Mouse (Mus musculus): ENCODE data around the gene Bst1.

Gene Bst1

DNA sequence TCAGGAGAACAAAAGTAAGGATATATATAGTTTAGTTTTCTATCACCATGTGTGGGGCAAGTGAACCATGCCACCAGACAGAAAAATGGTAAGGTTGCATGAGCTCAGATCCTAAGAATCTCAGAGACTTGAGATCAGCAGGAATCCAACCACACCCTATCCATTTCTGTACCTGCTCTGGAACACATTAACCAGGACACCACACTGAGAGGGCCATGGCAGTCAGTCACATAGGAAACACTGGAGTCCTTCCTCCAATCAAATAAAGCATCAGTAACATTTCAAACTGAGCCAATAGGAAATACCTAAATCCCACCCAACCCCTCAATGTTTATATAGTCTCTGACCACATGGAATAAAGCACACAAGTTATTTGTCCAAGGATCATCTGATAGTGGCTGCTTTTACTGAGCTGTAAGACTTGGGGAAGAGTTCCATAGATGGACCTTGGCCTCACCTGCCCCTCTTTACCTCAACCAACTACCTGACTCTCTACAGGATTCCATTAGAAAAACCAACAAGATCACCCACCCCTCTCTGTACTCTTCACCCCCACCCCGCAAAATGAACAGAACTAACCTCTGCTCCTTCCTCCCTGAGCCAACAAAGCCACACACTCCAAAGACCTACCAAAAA, 8.1 kb upstream of the Bst1 start:
- no peak for DNase-seq (ENCODE audit: low spot score in 2 of 2)

DNA sequence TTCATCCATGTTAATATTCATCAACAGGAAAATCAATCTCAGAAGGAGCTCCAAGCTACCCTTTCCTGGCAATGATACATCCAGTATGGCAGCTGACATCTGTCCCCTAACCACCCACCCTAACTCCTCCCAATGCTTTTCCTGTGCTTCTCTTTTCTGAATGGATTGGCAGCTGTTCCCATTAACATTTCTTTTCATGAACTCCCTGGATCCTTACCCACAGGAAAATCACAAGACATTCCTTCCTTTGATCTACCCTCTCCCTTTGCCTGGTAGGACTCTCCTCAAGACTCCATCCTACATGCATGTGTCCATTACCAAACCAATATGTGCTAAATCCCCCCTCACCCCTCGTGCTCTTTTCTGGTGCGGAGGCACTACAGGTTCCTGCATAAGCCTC, 4.1 kb upstream of the Bst1 start:
- DNase-seq (ENCODE audit: low spot score in 2 of 2): no peak

DNA sequence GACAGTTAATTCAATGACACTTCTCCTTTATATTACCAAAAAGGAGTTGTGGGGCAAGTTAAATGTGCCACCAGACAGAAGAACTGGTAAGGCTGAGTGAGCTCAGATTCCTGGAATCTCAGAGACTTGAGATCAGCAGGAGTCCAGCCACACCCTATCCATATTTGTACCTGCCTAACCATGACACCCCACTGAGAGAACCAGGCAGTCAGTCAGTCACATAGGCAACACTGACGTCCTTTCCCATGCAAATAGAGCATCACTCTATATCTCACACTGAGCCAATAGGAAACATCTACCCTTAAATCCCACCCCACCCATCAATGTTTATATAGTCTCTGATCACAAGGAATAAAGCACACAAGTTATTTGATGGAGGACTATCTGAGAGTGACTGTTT, 2.9 kb upstream of the Bst1 start:
- DNase-seq (ENCODE audit: low spot score in 2 of 2): no peak

DNA sequence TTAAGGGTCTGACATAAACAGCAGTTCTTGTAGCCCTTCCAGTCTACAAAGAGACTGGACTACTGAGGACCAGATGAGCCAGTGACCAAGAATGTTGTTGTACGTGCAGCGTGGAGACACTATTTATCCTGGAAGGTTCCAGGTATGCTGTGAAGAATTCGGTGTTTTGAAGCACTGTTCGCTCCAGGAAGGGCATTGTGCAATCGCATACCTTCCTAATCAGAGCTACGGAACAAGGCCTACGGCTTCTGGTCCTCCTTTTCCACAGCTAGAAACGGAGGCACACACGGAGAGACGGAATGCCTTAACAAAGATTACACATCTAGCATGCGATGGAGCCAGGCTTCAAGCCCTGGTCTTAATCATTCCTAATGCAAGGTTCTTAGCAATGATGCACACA, 2.1 kb downstream of the Bst1 start:
- no peak for DNase-seq (ENCODE audit: low spot score in 2 of 2)

DNA sequence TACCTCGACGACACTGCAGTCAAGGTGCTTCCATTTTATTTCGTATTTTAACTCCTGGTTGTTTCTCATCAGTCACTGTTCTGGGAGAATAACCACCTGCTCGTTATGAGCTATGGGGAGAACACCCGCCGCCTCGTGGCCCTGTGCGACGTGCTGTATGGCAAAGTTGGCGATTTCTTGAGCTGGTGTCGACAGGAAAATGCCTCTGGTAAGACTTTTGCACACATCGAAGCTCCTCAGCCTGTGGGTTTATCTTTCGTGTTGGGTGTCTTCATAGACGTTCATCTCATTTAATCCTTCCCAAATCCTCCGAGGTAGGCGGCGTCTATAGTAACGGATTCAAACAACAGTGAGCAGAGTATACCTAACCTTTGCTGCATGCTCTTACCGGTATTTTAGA, 2.9 kb downstream of the Bst1 start, which contains the start of gene Fbxl5:
Fbxl5 (minus strand) TSS at position 101 of the 400 bp plus-strand sequence.
- DNase-seq (ENCODE audit: low spot score in 2 of 2): no peak

DNA sequence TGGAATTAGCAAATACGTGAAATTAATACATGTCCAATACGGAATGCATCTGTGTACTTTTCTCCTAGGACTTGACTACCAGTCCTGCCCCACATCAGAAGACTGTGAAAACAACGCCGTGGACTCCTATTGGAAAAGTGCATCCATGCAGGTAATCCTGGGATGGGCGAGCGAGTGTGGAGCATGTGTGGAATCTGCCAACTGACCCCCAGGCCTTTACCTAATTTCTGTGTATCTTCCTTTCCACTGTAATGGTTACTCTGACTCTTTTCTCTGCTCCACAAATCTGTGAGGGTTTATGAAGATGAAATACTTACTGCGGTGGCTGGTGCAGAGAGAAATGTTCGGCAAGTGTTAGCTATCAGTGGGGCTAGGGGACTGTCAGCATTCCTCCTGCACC, 3.5 kb downstream of the Bst1 start:
- no peak for DNase-seq (ENCODE audit: low spot score in 2 of 2)

DNA sequence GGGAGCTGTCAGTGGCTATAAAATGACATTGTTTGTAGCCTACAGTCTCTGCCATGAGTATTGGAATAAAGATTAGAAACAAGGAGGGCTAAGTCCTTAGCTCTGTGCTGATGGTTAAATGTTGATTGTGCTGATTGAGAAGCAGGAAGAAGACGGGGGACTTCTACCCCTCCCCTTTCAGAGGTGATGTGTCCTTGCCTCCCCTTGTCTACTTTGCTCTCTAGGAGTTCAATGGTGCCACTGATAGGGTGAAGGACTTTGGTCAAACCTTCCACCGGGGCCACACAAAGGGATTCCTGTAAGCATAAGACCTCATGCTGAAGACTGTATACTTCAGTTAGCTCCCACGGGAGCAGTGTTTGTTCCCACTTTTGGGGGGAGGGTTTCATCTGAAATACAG, 4.1 kb downstream of the Bst1 start:
- DNase-seq (ENCODE audit: low spot score in 2 of 2): no peak

DNA sequence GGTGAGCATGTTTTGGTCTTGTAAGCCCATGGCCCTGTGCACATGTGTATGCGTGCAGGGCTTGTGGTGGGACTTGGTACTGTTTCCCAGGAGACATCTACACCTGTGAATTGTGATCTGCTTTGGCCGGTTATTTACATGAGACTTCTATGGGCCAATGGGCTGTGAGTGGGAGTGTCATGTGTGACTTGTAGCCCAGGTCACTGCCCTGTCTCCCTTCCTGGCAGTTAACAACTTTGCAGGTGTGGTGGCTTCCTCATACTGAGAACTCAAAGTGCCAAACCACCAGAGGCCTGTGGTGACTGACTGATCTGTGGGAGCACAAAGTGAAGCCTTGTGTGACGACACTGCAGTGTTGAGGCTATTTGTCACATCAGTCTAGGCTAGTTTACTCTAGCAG, 5.9 kb downstream of the Bst1 start:
- peak; percentile 23 to 66 for DNase-seq (ENCODE audit: low spot score in 2 of 2)

DNA sequence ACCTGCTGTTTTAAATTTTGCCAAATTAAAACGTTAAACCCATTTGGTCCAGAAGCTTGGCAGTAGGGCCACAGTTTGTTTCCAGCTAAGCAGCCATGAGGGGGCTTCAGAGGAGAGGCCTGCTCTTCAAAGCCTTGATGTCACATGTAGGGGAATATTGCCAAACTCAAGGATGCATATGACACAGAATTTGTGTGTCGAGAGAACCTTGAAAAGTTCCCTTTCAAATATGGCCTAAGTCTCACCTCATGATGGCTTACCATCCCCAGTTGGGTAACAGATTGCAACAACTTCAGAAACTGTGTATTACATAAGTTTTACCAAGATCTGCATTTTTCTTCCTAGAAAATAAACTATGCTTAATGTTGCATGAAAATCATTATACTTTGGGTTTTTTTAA, 8.2 kb downstream of the Bst1 start:
- no peak for DNase-seq (ENCODE audit: low spot score in 2 of 2)

DNA sequence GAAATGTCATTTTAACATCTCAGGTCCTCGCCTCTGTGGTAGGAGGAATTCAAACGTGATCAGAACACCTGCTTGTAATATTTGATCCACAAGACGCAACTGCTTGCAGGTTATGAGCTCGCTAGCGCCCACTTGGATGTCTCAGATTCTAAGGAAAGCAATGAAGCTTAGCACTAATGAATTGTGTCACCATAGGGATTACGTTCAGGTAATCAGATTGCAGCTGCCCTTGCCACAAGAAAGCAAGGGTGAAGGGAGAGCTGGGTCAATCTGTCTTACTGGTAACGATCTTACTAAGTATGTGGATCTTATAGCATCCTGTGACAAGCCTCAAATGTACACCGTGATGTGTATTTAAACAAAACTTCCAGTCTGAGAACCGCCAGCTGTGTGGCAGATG, 8.7 kb downstream of the Bst1 start:
- DNase-seq (ENCODE audit: low spot score in 2 of 2): no peak

DNA sequence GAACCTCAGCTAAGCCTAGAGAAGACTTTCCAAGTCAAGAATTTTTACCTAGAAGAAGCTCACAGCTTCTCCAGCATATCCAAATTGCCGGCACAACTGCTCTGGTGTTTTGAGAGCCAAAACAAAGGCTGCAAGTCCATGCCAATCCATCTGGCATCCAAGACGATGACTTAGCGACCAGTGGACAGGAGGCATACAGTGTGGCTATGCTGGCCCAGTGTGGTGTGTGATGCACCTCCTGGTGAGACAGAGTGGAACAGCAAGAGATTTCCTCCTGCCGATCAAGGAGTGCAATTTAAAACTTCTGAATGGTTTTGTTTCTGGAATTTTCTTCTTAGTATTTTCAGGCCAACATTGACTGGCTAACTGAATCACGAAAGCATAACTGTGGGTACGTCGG, 17.9 kb downstream of the Bst1 start:
- DNase-seq (ENCODE audit: low spot score in 2 of 2): no peak

DNA sequence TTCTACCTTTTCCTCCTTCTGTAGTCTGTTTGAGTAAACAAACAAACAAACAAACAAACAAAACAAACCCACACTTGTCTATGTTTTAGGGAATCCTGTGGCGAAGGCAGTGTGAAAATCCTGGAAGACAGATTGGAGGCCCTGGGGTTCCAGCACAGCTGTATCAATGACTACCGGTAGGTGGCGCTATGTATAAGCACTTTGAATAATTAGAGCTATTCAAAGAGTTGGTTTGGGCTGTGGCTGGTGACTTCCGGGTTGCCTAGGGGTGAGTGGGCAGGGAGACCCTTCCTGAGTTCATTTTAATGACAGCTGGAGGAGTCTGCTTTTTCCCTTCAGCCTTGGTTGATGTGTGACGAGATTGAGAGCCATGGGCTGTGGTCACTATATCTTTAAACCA, 18.7 kb downstream of the Bst1 start:
- DNase-seq (ENCODE audit: low spot score in 2 of 2): peak; percentile 45 to 70

DNA sequence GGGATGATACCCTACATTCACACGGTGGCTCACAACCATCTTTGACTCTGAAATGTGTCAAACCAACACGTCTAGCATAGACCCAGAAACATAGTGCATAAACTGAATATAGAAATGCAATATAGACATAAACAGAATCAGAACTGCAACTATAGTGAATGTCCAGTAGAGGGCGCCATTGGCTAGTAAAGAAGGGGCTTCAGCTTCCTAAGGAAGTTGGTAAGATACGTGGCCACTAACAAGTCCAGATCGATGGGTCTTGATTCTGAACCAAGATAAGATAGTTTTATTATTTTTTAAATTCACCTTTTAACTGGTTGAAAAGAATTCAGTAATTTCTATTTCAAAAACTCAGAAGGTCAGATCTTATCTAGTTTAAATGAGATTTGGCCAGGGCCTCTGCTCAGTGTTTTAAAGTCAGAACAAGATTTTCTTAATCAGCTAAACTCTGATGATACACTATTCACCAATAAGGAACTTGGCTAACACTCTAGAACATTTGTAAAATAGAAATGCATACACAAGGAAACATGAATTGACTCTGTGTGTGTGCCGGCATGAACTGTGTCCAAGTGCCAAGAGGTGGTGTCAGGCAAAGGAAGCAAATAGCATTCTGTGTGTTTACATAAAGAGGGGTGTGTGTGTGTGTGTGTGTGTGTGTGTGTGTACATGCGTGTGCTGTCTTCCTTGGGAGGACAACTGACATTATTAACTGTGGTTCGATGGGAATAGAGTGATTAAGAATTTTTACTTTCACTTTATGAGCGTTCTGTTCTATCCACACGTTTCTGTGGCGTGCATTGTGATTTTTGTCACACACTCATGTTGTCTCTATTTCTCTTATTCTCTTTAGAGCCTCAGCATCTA, 22.7 kb downstream of the Bst1 start:
- peak in 1 of 2 experiments; percentile 60 for DNase-seq (ENCODE audit: low spot score in 2 of 2)

DNA sequence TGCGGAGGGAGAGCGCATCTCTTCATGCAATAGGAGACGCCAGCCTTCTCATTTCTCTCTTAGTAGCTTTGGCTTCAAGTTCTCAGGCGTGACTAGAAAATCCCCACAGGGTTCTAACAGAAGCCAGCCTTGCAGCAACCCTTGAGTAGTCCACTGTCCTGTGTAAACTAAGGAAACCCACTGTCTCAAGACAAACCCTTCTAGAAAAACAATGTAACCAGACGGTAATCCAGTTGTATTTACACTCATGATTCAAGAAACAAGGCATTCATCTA, 23.3 kb downstream of the Bst1 start:
- DNase-seq (ENCODE audit: low spot score in 2 of 2): no peak

DNA sequence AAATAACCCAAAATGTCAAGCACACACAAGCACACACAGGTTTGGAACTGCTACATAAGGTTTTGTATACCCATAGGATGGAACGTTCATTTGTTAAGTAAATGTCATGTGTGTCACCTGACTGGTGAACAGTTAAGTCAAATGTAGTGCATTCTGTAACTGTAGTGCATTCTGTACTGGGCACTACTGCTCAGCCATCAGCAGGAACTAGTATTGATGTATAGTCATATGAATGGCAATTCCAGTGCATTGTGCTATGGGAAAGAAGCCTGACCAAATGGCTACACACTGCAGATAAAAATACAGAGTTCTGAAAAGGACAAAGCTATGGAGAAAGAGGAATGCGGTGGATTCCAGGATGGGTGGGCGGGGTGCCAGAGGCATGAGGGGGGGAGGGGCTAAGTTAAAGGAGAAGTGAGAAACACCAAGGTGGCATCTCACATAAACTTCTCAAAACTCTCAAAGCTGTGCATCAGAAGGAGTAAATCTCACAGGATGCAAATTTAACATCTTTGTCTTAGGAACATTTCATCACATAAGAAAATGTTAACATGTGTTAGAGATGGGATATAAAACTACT, 24.0 kb downstream of the Bst1 start:
- DNase-seq (ENCODE audit: low spot score in 2 of 2): no peak

DNA sequence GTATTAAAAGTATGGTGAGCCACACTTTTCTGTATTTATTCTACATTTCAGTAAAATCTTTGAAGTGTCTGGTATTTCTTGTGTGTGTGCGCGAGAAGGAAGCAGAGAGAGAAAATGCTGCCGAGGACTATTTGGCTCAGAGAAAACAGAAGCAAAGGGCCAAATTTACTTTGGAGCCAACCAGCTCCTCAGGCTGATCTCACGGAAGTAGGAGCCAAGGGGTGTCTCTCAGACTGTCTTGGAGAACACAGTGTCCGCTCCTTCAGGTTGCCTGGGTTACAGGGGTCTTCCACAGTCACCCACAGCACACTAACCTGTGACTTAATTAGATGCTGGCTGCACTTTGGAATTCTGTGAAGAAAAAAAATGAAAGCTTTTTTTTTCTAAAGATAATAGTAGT, 26.4 kb downstream of the Bst1 start:
- no peak for DNase-seq (ENCODE audit: low spot score in 2 of 2)

DNA sequence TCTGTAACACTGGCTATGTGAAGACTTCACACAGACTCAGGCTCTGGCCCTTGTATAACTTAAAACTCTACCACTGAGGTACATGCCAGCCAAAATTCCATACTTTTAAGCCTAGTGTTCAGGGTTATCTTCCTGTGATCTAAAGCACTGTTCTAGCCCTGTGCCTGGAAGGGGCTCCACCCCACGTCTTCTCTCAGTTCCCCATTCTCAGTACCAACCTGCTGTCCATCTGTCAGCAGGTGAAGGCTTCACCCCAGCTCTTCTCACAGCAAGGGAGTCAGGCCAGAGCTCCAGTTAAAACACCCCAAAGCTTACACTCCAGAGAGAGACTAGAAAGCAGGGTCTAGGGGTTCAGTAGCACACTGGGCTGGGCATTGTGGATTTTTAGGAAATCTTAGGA, 27.0 kb downstream of the Bst1 start:
- peak in 1 of 2 experiments; percentile 39 for DNase-seq (ENCODE audit: low spot score in 2 of 2)

DNA sequence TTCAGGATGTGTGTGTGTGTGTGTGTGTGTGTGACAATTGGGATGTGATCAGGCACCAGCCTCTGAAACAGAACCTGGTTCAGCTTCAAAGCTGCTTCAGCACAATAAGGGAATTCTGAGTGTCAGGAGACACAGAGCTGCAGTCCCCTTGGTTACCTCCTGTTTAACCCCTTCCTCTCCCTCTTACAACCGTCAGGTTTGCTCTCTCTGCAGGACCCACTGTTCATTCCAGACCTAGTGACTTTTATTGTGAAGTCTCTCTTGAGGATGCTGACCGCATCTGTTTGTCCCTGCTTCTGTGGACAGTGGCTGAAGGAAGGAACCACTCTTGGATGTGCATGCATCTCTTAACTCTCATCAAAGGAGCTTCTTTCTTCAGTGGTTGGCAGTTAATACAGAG, 27.5 kb downstream of the Bst1 start:
- DNase-seq (ENCODE audit: low spot score in 2 of 2): no peak

DNA sequence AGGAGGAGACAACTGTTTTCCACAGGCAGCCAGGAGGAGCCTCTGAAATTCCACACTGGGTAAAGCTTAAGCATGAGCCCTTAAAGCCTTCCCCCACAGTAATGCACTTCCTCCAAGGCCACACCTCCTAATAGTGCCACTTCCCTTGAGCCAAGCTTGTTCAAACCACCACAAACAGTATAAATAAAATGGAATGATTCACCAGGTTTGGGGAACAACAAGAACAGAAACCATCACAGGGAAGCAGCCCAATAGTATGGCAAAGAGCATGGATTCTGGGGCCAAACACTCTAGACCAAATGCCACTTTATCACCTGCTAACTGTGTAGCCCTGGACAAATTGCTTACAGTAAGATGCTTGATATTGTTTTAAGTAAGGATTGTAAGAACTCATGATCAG, 28.9 kb downstream of the Bst1 start:
- DNase-seq (ENCODE audit: low spot score in 2 of 2): no peak

DNA sequence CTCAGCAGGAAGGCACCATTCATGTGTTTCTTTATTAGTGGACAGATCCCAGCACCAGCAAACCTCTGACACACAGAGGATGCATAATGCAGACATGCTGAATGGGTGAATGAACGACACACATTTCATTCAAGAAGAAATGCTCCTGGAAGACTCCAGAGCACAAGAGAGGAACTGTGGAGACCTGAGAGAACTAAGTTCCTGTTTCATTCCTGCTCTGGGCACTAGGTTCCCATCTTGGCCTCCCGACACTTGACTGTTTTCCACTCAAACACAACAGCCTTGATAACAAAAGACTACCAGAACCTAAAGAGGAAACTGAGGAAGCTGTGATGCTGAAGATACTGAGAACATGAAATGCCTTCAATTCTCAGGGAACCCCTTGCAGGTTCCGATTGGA, 29.6 kb downstream of the Bst1 start:
- no peak for DNase-seq (ENCODE audit: low spot score in 2 of 2)

DNA sequence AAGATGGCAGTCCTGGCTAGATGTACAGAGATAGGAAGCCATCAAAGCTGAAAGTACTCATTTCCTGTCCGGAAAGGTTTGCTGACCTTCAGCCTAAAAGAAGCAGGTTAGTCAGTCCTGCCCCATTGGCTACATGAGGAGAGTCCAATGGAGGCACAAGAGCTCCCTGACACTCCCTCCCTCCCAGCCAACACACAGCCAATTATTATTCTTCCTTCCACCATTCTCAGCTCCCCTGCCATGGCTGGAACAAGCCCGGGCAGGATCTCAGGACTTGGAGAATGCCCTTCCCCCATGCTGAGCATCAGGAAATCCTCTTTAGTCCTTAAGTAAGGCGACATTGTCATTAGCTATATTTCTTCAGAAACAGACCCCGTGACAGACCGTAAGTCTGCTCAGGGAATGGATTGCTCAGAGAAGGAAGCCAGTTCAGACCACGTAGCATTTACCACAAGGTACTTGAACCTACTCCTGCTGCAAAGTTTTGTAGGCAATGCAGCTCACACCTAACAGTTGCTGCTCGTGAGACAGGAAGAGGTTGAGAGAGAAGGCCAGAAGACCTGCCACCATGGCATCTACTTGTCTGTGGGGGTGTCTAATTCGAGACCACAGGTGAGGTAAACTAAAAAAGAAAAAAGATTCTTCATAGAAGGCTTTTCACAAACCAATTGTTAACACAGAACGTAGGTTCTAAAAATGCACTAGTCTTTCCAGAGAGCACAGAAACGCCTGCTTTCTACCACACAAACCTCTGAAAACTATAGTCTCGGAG, 34.6 kb downstream of the Bst1 start:
- DNase-seq (ENCODE audit: low spot score in 2 of 2): no peak

DNA sequence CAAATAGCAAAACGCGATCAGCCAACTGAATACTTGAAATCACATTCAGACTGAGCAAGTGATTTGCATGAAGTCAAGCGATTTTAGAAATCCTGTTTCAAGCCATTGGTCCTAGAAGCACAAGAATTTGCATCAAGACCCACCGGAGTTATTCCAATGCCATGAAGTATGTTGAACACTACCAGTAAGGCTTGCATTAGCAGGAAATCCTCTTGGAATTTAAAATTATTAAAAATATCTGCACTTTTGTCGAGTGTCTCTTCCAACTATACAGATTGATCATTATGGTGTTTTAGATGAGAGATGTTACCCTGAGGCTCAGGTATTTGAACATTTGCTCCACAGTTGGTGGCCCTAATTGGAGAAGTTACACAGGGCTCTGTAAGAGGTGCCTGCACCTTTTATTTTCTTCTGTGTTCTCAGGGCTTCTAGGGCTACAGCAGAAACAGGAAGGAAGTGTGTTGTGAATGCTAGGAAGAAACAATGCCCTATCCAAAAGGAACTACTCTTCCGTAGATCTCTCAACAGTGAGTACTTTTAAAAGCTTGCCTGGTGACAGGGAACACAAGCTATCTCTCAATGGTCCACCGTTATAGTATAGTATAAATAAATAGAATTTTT, 35.3 kb downstream of the Bst1 start:
- no peak for DNase-seq (ENCODE audit: low spot score in 2 of 2)

Measured in spleen, postnatal 10 days (tissue).